Mouse (Mus musculus) right cerebral cortex, adult 2 months (tissue): ENCODE data around the gene Dapl1.

ENCODE experiments used
- DNase-seq, 2 experiments: peaks; one replicate each; pipeline ENCODE4 v3.0.0; 2021 to 2022; ENCODE audit warnings: low spot score in 2 of 2

The Dapl1 gene

GRCm38 (mm10) chr2:59471051-59471948, 13.2 kb upstream of the Dapl1 start:
- DNase-seq, result no peak

- no peak for DNase-seq
Observed at GRCm38 (mm10) chr2:59474336-59474735, 10.1 kb upstream of the Dapl1 start.

GRCm38 (mm10) chr2:59485080-59485479, 627 bp downstream of the Dapl1 start:
- no peak for DNase-seq

DNA sequence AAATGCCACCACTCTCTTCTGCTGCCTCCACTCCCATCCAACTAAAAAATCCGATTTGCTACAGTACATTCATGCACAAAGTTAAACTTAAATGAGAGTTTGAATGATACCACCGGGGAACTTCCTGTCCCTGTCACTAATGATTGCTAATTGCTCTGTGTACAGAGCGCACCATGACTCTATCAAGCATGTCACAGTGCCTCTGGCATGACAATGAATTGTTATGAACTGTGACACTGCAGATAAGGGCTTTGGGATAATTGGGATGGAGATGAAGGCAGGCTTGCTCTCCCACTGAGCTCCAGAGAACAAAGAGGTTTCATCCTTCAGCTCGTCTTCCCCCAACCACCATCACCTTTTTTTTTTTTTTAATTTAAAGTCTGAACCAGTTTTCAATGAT, 1.2 kb downstream of the Dapl1 start:
- DNase-seq, result no peak

- no peak for DNase-seq
Observed at GRCm38 (mm10) chr2:59486196-59486845, 1.9 kb downstream of the Dapl1 start.

DNA sequence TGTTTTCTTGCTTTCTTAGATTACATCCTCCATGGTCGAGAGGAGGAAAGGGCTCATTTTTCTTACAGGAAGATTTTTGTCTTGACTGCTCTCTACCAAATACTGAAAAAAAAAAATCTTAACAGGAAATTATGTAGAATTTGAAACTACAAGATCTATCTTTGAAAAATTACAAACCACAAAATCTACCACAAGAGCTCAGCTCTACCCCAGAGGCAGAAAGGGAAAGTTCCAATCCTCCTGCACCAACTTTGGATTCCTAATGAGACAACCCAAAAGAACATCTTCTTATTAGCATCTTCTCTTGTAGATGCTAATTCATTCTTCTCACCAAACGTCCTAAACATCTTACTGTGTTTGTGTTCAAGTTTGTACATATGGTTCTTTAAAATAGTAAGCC, 3.8 kb downstream of the Dapl1 start:
- no peak for DNase-seq

DNA sequence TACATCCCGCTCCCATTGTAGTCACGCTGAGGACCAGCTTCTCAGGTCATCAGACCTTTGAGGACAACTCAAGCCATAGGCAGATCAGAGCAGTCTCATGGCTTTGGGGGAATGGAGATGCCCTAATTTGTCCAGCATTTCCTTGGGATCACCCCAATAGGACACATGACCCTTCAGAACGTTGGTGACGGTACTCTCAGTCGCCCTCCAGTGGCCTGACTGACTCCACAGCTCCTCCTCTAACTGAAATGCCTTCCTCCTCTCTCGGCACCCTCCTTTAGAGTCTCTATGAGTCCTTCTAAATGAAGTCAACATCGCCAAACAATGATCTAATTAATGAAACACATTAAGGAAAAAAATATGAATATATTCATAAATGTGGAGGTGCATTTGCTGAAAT, 5.9 kb downstream of the Dapl1 start:
- DNase-seq, result no peak

DNA sequence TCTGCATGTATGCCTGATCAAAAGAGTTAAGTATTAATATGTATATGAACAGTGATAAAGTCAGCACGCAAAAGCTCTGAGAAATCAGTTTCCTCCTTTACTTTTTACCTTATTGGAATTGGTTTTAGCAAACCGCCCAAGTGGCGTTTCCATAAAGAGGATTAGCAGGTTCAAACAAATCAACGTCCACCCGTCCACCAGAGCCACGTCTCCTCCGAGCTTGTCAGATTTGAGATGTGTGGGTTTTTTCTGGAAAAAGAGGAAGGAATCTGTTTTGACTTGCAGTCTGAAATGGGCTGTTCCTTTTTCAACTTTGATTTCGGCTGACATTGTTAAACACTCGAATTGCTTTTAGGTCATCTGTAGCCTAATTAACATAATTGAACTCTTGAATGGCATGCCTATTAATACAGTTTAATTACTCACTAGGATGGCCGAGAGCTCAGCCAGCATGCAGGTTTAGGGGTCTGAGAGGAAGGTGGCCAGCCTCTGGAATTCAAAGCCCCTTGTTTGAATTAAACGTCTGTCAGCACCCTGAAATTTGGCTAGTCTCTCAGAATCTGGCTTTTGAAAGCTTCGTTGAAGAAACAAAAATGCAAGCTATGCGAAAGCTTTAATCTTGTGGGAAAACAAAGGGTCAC, 9.1 kb downstream of the Dapl1 start:
- DNase-seq, result no peak

DNA sequence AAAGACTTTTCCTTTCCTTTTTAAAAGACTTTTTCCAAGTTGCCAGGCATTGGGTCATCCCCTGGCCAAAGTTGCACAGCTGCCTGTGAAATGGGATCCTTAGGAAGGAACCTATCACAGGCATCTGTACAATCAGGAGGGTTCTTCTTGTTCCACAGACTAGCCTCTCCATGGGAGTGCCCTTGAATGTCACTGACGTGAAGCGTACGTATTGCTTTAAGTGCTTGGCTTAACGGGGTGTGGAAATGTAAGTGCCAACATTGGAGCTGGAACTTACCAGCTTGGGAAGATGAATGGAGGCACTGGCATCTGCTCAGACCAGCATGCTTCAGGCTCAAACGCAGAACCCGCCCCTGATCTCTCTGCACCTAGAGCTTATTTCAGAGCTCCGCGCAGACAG, 14.7 kb downstream of the Dapl1 start:
- DNase-seq, result no peak

GRCm38 (mm10) chr2:59499717-59500116, 15.3 kb downstream of the Dapl1 start:
- no peak for DNase-seq

GRCm38 (mm10) chr2:59509061-59509460, 24.6 kb downstream of the Dapl1 start:
- DNase-seq, result no peak

DNA sequence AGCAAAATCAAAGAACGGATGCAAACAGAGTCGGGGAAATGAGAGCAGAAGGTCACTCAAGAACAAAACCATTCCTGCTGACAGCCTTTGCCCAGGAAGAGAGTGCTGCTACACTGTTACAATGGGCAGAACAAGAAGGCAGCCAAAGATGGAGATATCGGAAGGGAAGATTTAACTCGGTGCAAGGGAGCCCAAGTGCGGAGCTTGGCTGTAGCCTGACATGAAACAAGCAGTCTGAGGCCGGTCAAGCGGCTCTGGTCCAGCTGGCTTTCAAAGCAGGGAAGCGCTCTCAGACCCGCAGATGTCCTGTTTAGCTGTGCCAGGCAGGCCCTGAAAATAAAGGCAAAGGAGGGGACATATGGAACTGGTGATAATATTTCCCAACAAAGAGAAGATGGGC, 26.0 kb downstream of the Dapl1 start:
- no peak for DNase-seq

DNA sequence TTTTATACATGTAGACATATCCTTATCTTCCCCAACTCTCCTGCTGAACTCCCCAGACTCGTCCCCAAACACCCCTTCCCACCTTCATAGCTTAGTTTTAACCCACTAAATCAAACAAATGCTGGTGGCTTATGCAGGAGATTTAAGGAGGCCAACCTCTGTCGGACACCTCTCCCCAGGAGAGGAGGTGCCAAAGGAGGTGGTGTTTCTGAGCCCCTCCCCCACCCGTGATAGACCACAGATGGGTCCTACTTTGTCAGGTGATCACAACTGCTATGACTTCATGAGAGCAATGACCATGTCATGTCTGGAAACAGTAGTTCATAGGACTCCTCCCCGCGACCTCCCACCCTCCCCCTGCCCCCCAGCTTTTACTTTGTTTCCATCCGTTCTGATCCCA, 26.4 kb downstream of the Dapl1 start:
- no peak for DNase-seq

GRCm38 (mm10) chr2:59520663-59521062, 36.2 kb downstream of the Dapl1 start:
- DNase-seq, result no peak

DNA sequence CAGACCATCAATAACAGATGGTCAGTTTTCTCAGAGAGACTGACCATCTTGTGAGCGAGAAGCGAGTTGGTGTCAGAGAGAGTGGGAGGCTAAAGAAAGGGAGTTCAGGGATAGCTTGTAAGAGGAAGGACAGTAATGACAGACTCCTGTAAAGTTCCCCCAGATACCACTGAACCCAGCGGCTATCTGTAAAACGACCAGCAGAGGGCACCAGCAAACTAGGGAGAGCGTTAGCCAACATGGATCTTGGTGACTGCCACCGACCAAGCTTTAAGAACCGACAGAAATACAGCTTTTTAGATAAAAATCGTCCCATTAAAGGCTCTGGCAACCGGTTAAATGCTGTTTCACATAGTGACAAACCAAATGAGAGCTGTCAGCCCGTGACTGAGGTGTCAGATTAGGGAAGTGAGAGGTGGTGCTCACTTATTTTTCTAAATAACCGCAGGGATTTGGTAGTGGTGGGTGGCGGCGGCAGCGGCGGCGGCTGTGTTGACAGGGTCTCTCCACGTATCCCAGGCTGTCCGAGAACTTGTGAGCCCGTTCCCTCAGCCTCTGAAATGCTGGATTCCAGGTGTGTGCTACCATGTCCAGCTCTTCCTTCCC, 37.7 kb downstream of the Dapl1 start:
- peak; percentile 83 to 88 for DNase-seq

GRCm38 (mm10) chr2:59523526-59523925, 39.1 kb downstream of the Dapl1 start:
- DNase-seq, result no peak

GRCm38 (mm10) chr2:59526893-59527292, 42.4 kb downstream of the Dapl1 start:
- no peak for DNase-seq

- no peak for DNase-seq
Observed at GRCm38 (mm10) chr2:59529574-59530080, 45.2 kb downstream of the Dapl1 start.

- peak; percentile 48 to 53 for DNase-seq
Observed at GRCm38 (mm10) chr2:59530811-59531210, 46.4 kb downstream of the Dapl1 start.

GRCm38 (mm10) chr2:59532999-59533398, 48.5 kb downstream of the Dapl1 start:
- DNase-seq, result no peak

DNA sequence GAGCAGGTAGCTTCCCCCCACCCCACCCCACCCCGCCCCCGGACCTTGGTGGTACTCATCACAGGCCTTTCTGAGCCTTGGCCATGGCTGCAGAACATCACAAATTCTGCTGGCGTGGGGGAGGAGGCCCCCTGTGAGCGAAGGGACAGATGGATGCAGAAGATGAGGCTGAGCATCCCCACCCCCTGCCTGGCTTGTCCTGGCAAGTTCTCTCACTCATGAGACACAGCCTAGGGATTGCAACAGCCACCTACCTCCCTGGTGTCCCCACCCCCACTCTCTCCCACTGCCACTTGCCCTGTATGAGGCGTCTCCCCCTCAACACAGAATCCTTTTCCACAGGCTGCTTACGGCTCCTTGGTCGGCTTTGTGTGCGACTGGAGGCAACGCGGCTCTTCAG, 49.1 kb downstream of the Dapl1 start:
- DNase-seq, result peak; percentile 31
